Mouse (Mus musculus): ENCODE results near the gene Sik3.

The Sik3 gene

GRCm38 (mm10) chr9:46235596-46235648 is 222.8 kb downstream of the Sik3 start, which contains the start of gene Apoc3:
Gene Apoc3, minus strand, starts transcription at chr9:46235636.
- no peak for DNase-seq

GRCm38 (mm10) chr9:46235649-46236048 is 223.0 kb downstream of the Sik3 start:
- DNase-seq = no peak

GRCm38 (mm10) chr9:46238850-46239249 is 226.2 kb downstream of the Sik3 start:
- no peak for DNase-seq

GRCm38 (mm10) chr9:46240526-46241153 is 228.0 kb downstream of the Sik3 start, which contains the start of gene Apoa4:
Gene Apoa4, plus strand, starts transcription at chr9:46240696.
- DNase-seq = no peak

GRCm38 (mm10) chr9:46241818-46242217 is 229.2 kb downstream of the Sik3 start:
- DNase-seq = no peak

- no peak for DNase-seq
These were observed 230.5 kb downstream of the Sik3 start for GRCm38 (mm10) chr9:46243122-46243521.

GRCm38 (mm10) chr9:46243584-46243983 is 231.0 kb downstream of the Sik3 start:
- no peak for DNase-seq

GRCm38 (mm10) chr9:46246752-46247324 is 234.2 kb downstream of the Sik3 start:
- DNase-seq = peak; percentile 81

- no peak for DNase-seq
These were observed 243.6 kb downstream of the Sik3 start for GRCm38 (mm10) chr9:46256177-46256576.

GRCm38 (mm10) chr9:46256658-46257385 is 244.2 kb downstream of the Sik3 start:
- DNase-seq = no peak

GRCm38 (mm10) chr9:46257546-46257945 is 244.9 kb downstream of the Sik3 start:
- DNase-seq = no peak

GRCm38 (mm10) chr9:46259111-46259510 is 246.5 kb downstream of the Sik3 start:
- no peak for DNase-seq

- no peak for DNase-seq
These were observed 248.5 kb downstream of the Sik3 start for GRCm38 (mm10) chr9:46261131-46261530.

- DNase-seq = no peak
These were observed 255.8 kb downstream of the Sik3 start, which contains the start of gene Apoa5 for GRCm38 (mm10) chr9:46268343-46268873. Gene Apoa5, plus strand, starts transcription at chr9:46268633.

- no peak for DNase-seq
These were observed 256.5 kb downstream of the Sik3 start for GRCm38 (mm10) chr9:46269125-46269524.

- no peak for DNase-seq
These were observed 258.2 kb downstream of the Sik3 start for GRCm38 (mm10) chr9:46270782-46271181.

GRCm38 (mm10) chr9:46272070-46272469 is 259.4 kb downstream of the Sik3 start:
- DNase-seq = no peak

GRCm38 (mm10) chr9:46272677-46273454 is 260.2 kb downstream of the Sik3 start, which contains the start of gene Zpr1:
Gene Zpr1, plus strand, starts transcription at chr9:46273064.
- peak; percentile 87 for DNase-seq
